Mouse (Mus musculus): Measurements from ENCODE around the gene Sphkap. TPM values are rescaled to one million over a fixed set of nuclear protein-coding genes. Genes with fewer than 3 reads are reported as not detected.

Sphkap gene
- polyA plus RNA-seq, 1 experiment from 2014 or later: 0.09 TPM

GRCm38 (mm10) chr1:83395559-83395958, 12.4 kb downstream of the Sphkap start:
- H3K4me3 ChIP-seq (ENCODE audit: low read depth, low read length): no peak overlapping the region
- H3K27ac ChIP-seq (replicated peaks; ENCODE audit: low read depth, low read length): no peak overlapping the region
- H3K27me3 ChIP-seq (ENCODE audit: control insufficient read depth, insufficient read depth, low read length): no peaks in the 10 kb centered on the region
- no peaks in the 10 kb centered on the region for H3K36me3 ChIP-seq (ENCODE audit: control insufficient read depth, insufficient read depth, low read length)
- DNase-seq (ENCODE audit: low spot score) (no peak), ATAC-seq (ENCODE audit: insufficient number of reproducible peaks, low FRiP score, low TSS enrichment, low read depth) (no peak)
- no peaks in the 10 kb centered on the region for H3K9me3 ChIP-seq (ENCODE audit: control insufficient read depth, low read length)
- 76% methylated on average over 5 of the region's 5 CpGs for WGBS
- no peak overlapping the region for H3K4me2 ChIP-seq (ENCODE audit: low read depth, severe bottlenecking)
- H3K9ac ChIP-seq (ENCODE audit: low read length): no peak overlapping the region
- H3K4me1 ChIP-seq (ENCODE audit: control insufficient read depth, insufficient read depth, low read length): no peaks in the 10 kb centered on the region

- no peaks in the 10 kb centered on the region for H3K27me3 ChIP-seq (ENCODE audit: control insufficient read depth, insufficient read depth, low read length)
- H3K4me3 ChIP-seq (ENCODE audit: low read depth, low read length): no peak overlapping the region
- no peak overlapping the region for H3K4me2 ChIP-seq (ENCODE audit: low read depth, severe bottlenecking)
- DNase-seq (ENCODE audit: low spot score) (no peak), ATAC-seq (ENCODE audit: insufficient number of reproducible peaks, low FRiP score, low TSS enrichment, low read depth) (no peak)
- no peaks in the 10 kb centered on the region for H3K36me3 ChIP-seq (ENCODE audit: control insufficient read depth, insufficient read depth, low read length)
- no peak overlapping the region for H3K27ac ChIP-seq (replicated peaks; ENCODE audit: low read depth, low read length)
- no peaks in the 10 kb centered on the region for H3K9me3 ChIP-seq (ENCODE audit: control insufficient read depth, low read length)
- WGBS: 82% methylated on average over 4 of the region's 4 CpGs
- no peak overlapping the region for H3K9ac ChIP-seq (ENCODE audit: low read length)
- H3K4me1 ChIP-seq (ENCODE audit: control insufficient read depth, insufficient read depth, low read length): no peaks in the 10 kb centered on the region
These were observed 18.6 kb downstream of the Sphkap start for GRCm38 (mm10) chr1:83389419-83389818.

- no peak overlapping the region for H3K4me3 ChIP-seq (ENCODE audit: low read depth, low read length)
- H3K9ac ChIP-seq (ENCODE audit: low read length): no peak overlapping the region
- no peak for ATAC-seq (ENCODE audit: insufficient number of reproducible peaks, low FRiP score, low TSS enrichment, low read depth)
- H3K4me1 ChIP-seq (ENCODE audit: control insufficient read depth, insufficient read depth, low read length): no peaks in the 10 kb centered on the region
- H3K4me2 ChIP-seq (ENCODE audit: low read depth, severe bottlenecking): no peak overlapping the region
- no peaks in the 10 kb centered on the region for H3K9me3 ChIP-seq (ENCODE audit: control insufficient read depth, low read length)
- no peaks in the 10 kb centered on the region for H3K36me3 ChIP-seq (ENCODE audit: control insufficient read depth, insufficient read depth, low read length)
- DNase-seq (ENCODE audit: low spot score): no peak
- H3K27ac ChIP-seq (replicated peaks; ENCODE audit: low read depth, low read length): no peak overlapping the region
- H3K27me3 ChIP-seq (ENCODE audit: control insufficient read depth, insufficient read depth, low read length): no peaks in the 10 kb centered on the region
- WGBS: 78% methylated on average over 1 of the region's 1 CpGs
These were observed 30.6 kb downstream of the Sphkap start for GRCm38 (mm10) chr1:83377404-83377803.

- Histone ChIP-seq H3K27ac (replicated peaks; ENCODE audit: low read depth, low read length) (no peak overlapping the region), H3K4me2 (ENCODE audit: low read depth, severe bottlenecking) (no peak overlapping the region), H3K4me3 (ENCODE audit: low read depth, low read length) (no peak overlapping the region), H3K9me3 (ENCODE audit: control insufficient read depth, low read length) (no peaks in the 10 kb centered on the region), H3K36me3 (ENCODE audit: control insufficient read depth, insufficient read depth, low read length) (no peaks in the 10 kb centered on the region), H3K4me1 (ENCODE audit: control insufficient read depth, insufficient read depth, low read length) (no peaks in the 10 kb centered on the region), H3K9ac (ENCODE audit: low read length) (no peak overlapping the region), H3K27me3 (ENCODE audit: control insufficient read depth, insufficient read depth, low read length) (no peaks in the 10 kb centered on the region)
- ATAC-seq (ENCODE audit: insufficient number of reproducible peaks, low FRiP score, low TSS enrichment, low read depth) (no peak), DNase-seq (ENCODE audit: low spot score) (no peak)
- 91% methylated on average over 5 of the region's 5 CpGs for WGBS
These were observed 41.5 kb downstream of the Sphkap start for GRCm38 (mm10) chr1:83366456-83366855.

- H3K27me3 ChIP-seq (ENCODE audit: control insufficient read depth, insufficient read depth, low read length): no peaks in the 10 kb centered on the region
- no peaks in the 10 kb centered on the region for H3K4me1 ChIP-seq (ENCODE audit: control insufficient read depth, insufficient read depth, low read length)
- ATAC-seq (ENCODE audit: insufficient number of reproducible peaks, low FRiP score, low TSS enrichment, low read depth): no peak
- H3K9ac ChIP-seq (ENCODE audit: low read length): no peak overlapping the region
- H3K4me2 ChIP-seq (ENCODE audit: low read depth, severe bottlenecking): no peak overlapping the region
- 80% methylated on average over 6 of the region's 6 CpGs for WGBS
- H3K9me3 ChIP-seq (ENCODE audit: control insufficient read depth, low read length): no peaks in the 10 kb centered on the region
- H3K4me3 ChIP-seq (ENCODE audit: low read depth, low read length): no peak overlapping the region
- no peaks in the 10 kb centered on the region for H3K36me3 ChIP-seq (ENCODE audit: control insufficient read depth, insufficient read depth, low read length)
- DNase-seq (ENCODE audit: low spot score): no peak
- H3K27ac ChIP-seq (replicated peaks; ENCODE audit: low read depth, low read length): no peak overlapping the region
These were observed 45.8 kb downstream of the Sphkap start for GRCm38 (mm10) chr1:83362168-83362567.

GRCm38 (mm10) chr1:83346453-83346852, 61.5 kb downstream of the Sphkap start:
- no peaks in the 10 kb centered on the region for H3K9me3 ChIP-seq (ENCODE audit: control insufficient read depth, low read length)
- H3K36me3 ChIP-seq (ENCODE audit: control insufficient read depth, insufficient read depth, low read length): no peaks in the 10 kb centered on the region
- DNase-seq (ENCODE audit: low spot score): no peak
- no peak overlapping the region for H3K4me2 ChIP-seq (ENCODE audit: low read depth, severe bottlenecking)
- no peak overlapping the region for H3K27ac ChIP-seq (replicated peaks; ENCODE audit: low read depth, low read length)
- H3K4me3 ChIP-seq (ENCODE audit: low read depth, low read length): no peak overlapping the region
- 100% methylated on average over 1 of the region's 1 CpGs for WGBS
- no peak overlapping the region for H3K9ac ChIP-seq (ENCODE audit: low read length)
- no peaks in the 10 kb centered on the region for H3K4me1 ChIP-seq (ENCODE audit: control insufficient read depth, insufficient read depth, low read length)
- H3K27me3 ChIP-seq (ENCODE audit: control insufficient read depth, insufficient read depth, low read length): no peaks in the 10 kb centered on the region
- ATAC-seq (ENCODE audit: insufficient number of reproducible peaks, low FRiP score, low TSS enrichment, low read depth): no peak

GRCm38 (mm10) chr1:83345572-83345971, 62.4 kb downstream of the Sphkap start:
- no peak overlapping the region for H3K4me2 ChIP-seq (ENCODE audit: low read depth, severe bottlenecking)
- no peak overlapping the region for H3K9ac ChIP-seq (ENCODE audit: low read length)
- no peaks in the 10 kb centered on the region for H3K36me3 ChIP-seq (ENCODE audit: control insufficient read depth, insufficient read depth, low read length)
- no peak for DNase-seq (ENCODE audit: low spot score)
- no peak for ATAC-seq (ENCODE audit: insufficient number of reproducible peaks, low FRiP score, low TSS enrichment, low read depth)
- no peak overlapping the region for H3K4me3 ChIP-seq (ENCODE audit: low read depth, low read length)
- no peaks in the 10 kb centered on the region for H3K4me1 ChIP-seq (ENCODE audit: control insufficient read depth, insufficient read depth, low read length)
- H3K9me3 ChIP-seq (ENCODE audit: control insufficient read depth, low read length): no peaks in the 10 kb centered on the region
- no peaks in the 10 kb centered on the region for H3K27me3 ChIP-seq (ENCODE audit: control insufficient read depth, insufficient read depth, low read length)
- H3K27ac ChIP-seq (replicated peaks; ENCODE audit: low read depth, low read length): no peak overlapping the region
- 74% methylated on average over 14 of the region's 14 CpGs for WGBS

- Histone ChIP-seq H3K36me3 (ENCODE audit: control insufficient read depth, insufficient read depth, low read length) (no peaks in the 10 kb centered on the region), H3K4me1 (ENCODE audit: control insufficient read depth, insufficient read depth, low read length) (no peaks in the 10 kb centered on the region), H3K27ac (replicated peaks; ENCODE audit: low read depth, low read length) (no peak overlapping the region), H3K27me3 (ENCODE audit: control insufficient read depth, insufficient read depth, low read length) (no peaks in the 10 kb centered on the region), H3K4me2 (ENCODE audit: low read depth, severe bottlenecking) (no peak overlapping the region), H3K9ac (ENCODE audit: low read length) (no peak overlapping the region), H3K4me3 (ENCODE audit: low read depth, low read length) (no peak overlapping the region), H3K9me3 (ENCODE audit: control insufficient read depth, low read length) (no peaks in the 10 kb centered on the region)
- ATAC-seq (ENCODE audit: insufficient number of reproducible peaks, low FRiP score, low TSS enrichment, low read depth) (no peak), DNase-seq (ENCODE audit: low spot score) (no peak)
- WGBS: 73% methylated on average over 3 of the region's 3 CpGs
These were observed 62.9 kb downstream of the Sphkap start for GRCm38 (mm10) chr1:83345069-83345468.

GRCm38 (mm10) chr1:83342726-83343250, 65.2 kb downstream of the Sphkap start:
- Histone ChIP-seq H3K4me1 (ENCODE audit: control insufficient read depth, insufficient read depth, low read length) (no peaks in the 10 kb centered on the region), H3K36me3 (ENCODE audit: control insufficient read depth, insufficient read depth, low read length) (no peaks in the 10 kb centered on the region), H3K4me3 (ENCODE audit: low read depth, low read length) (no peak overlapping the region), H3K9ac (ENCODE audit: low read length) (no peak overlapping the region), H3K9me3 (ENCODE audit: control insufficient read depth, low read length) (no peaks in the 10 kb centered on the region), H3K27me3 (ENCODE audit: control insufficient read depth, insufficient read depth, low read length) (no peaks in the 10 kb centered on the region), H3K27ac (replicated peaks; ENCODE audit: low read depth, low read length) (no peak overlapping the region), H3K4me2 (ENCODE audit: low read depth, severe bottlenecking) (no peak overlapping the region)
- WGBS: 80% methylated on average over 4 of the region's 4 CpGs
- ATAC-seq (ENCODE audit: insufficient number of reproducible peaks, low FRiP score, low TSS enrichment, low read depth) (no peak), DNase-seq (ENCODE audit: low spot score) (no peak)

Measured in limb, embryonic 11.5 days (tissue).